Mouse (Mus musculus) cortical plate, adult 2 months (tissue): ENCODE measurements around the gene Frmd4b.

ENCODE experiments used
- CTCF ChIP-seq: fragments of 200-500 bp; IDR thresholded peaks from 2 replicates; pipeline ENCODE4 v1.5.1; 2011; ENCODE audit warnings: mild to moderate bottlenecking, control low read depth, low read length; ENCODE audit not compliant: insufficient read depth; ENCODE audit errors: extremely low read depth
- POLR2A ChIP-seq: fragments of 200-500 bp; IDR thresholded peaks from 2 replicates; pipeline ENCODE4 v1.6.1; 2011; ENCODE audit warnings: mild to moderate bottlenecking, low read length, control low read depth; ENCODE audit not compliant: insufficient read depth; ENCODE audit errors: extremely low read depth

- TF ChIP-seq POLR2A (0 out of 2 replicates have a peak, but pooled peaks have one; percentile 21), CTCF (no peak)
Observed at GRCm38 (mm10) chr6:97617266-97617743, at the start of gene Frmd4b.
